In genomic region chr15:99735631-99736030, GRCm38 (mm10) we compare ENCODE assay signal across 10 mouse cellular contexts. TPM values are rescaled to one million over a fixed set of nuclear protein-coding genes. Genes with fewer than 3 reads are reported as not detected.
DNase-seq lines count a peak whose midpoint lies in the region; ATAC-seq and TF ChIP-seq lines count a peak whose summit lies in the region.
"Had no signal": no experiment of that assay in that cellular context is flagged by ENCODE, and none has a peak within 500 bp of the region (broad histone marks: within the 10 kb centered on the region; RNA-seq: fewer than 3 reads in every experiment).

No protein-coding gene starts in this region.

- H3K27ac ChIP-seq in midbrain, postnatal 0 days (ENCODE audit: low read depth, low read length): no peak overlapping the region
- H3K27ac ChIP-seq: liver, embryonic 13.5 days had no signal

- no peak overlapping the region for H3K9ac ChIP-seq in midbrain, postnatal 0 days (replicated peaks; ENCODE audit: low read length, poor library complexity, severe bottlenecking)
- H3K9ac ChIP-seq: liver, embryonic 13.5 days had no signal

- H3K36me3 ChIP-seq in midbrain, postnatal 0 days (ENCODE audit: insufficient read depth, low read length): peaks cover 44% of the 10 kb centered on the region

- no peak overlapping the region for H3K4me2 ChIP-seq in midbrain, postnatal 0 days (ENCODE audit: low read depth, low read length, poor library complexity, severe bottlenecking)
- H3K4me2 ChIP-seq: liver, embryonic 13.5 days had no signal

- ATAC-seq in inflammation-experienced regulatory T-cells, adult 6 months: no peak
- ATAC-seq in midbrain, postnatal 0 days (ENCODE audit: low FRiP score): no peak

- H3K27me3 ChIP-seq in midbrain, postnatal 0 days (ENCODE audit: insufficient read depth, low read length): no peaks in the 10 kb centered on the region
- H3K27me3 ChIP-seq: liver, embryonic 13.5 days had no signal

- H3K4me3 ChIP-seq in midbrain, postnatal 0 days (ENCODE audit: low read depth, low read length): no peak overlapping the region
- H3K4me3 ChIP-seq: erythroblast, embryonic 14.5 days; liver, embryonic 13.5 days had no signal

- 93% methylated on average over 2 of the region's 2 CpGs for WGBS in midbrain, postnatal 0 days

- no peak for TF ChIP-seq CTCF in midbrain, postnatal 0 days (IDR thresholded peaks at IDR 0.05)

- H3K9me3 ChIP-seq in midbrain, postnatal 0 days (ENCODE audit: low read length): no peaks in the 10 kb centered on the region
- H3K9me3 ChIP-seq: liver, embryonic 13.5 days had no signal

- no peaks in the 10 kb centered on the region for H3K4me1 ChIP-seq in midbrain, postnatal 0 days (ENCODE audit: insufficient read depth, low read length)
- H3K4me1 ChIP-seq: liver, embryonic 13.5 days had no signal

- intact Hi-C loops in left cerebral cortex, postnatal 25 days (cut with DNase I): no loop called here

- peak; percentile 100 for DNase-seq in adrenal gland, postnatal 25 days
- DNase-seq in cerebellum, postnatal 25 days: peak; percentile 95 to 100
- DNase-seq in kidney, adult 9 months: peak; percentile 100
- peak; percentile 100 for DNase-seq in left cerebral cortex, postnatal 25 days (ENCODE audit: low spot score in 2 of 2)
- DNase-seq in spleen, postnatal 36 days (ENCODE audit: low spot score in 2 of 2): peak; percentile 100
- no peak for DNase-seq in midbrain, postnatal 0 days (ENCODE audit: low spot score)
- no peak for DNase-seq in embryo, embryonic 10.5 days (ENCODE audit: low spot score)
- DNase-seq: liver, embryonic 13.5 days had no signal

RNA-seq across cellular contexts. Expression of gene Cox14, which starts 10.2 kb away (rescaled TPM):
- total RNA-seq in adrenal gland, postnatal 25 days (2021): 217 and 256 TPM in 2 replicates
- 100 to 1,000 TPM; 126 to 128 TPM for total RNA-seq in left cerebral cortex, postnatal 25 days (2021)
- 100 to 1,000 TPM; 133 to 168 (median 166) TPM for polyA plus RNA-seq in inflammation-experienced regulatory T-cells, adult 6 months (2017; shearing (Covaris generic))
- total RNA-seq in midbrain, postnatal 0 days (2014; rRNA removed): 60.9 and 67.2 TPM in 2 replicates
- polyA plus RNA-seq in midbrain, postnatal 0 days (2015; fragmentation: Nextera tagmentation; extraction: Ambion mirVana): 165 and 180 TPM in 2 replicates

RNA-seq across cellular contexts. Expression of gene Gpd1, which starts 18.3 kb away (rescaled TPM):
- total RNA-seq in adrenal gland, postnatal 25 days (2021): 639 and 861 TPM in 2 replicates
- total RNA-seq in left cerebral cortex, postnatal 25 days (2021): 10 to 100 TPM; 86.4 to 88.3 TPM
- polyA plus RNA-seq in inflammation-experienced regulatory T-cells, adult 6 months (2017; shearing (Covaris generic)): under 1 TPM in 2 of 3 experiments, not detected in 1; 0.24 to 0.39 TPM
- 2.8 and 3.3 TPM in 2 replicates for total RNA-seq in midbrain, postnatal 0 days (2014; rRNA removed)
- polyA plus RNA-seq in midbrain, postnatal 0 days (2015; fragmentation: Nextera tagmentation; extraction: Ambion mirVana): 1.1 and 1.2 TPM in 2 replicates

RNA-seq across cellular contexts. Expression of gene Gm17349, which starts 30.3 kb away (rescaled TPM):
- total RNA-seq in adrenal gland, postnatal 25 days (2021): 30.4 and 43.7 TPM in 2 replicates
- 1 to 10 TPM; 7.1 to 7.6 TPM for total RNA-seq in left cerebral cortex, postnatal 25 days (2021)
- not detected for polyA plus RNA-seq in inflammation-experienced regulatory T-cells, adult 6 months (2017; shearing (Covaris generic))
- total RNA-seq in midbrain, postnatal 0 days (2014; rRNA removed): not detected in 2 replicates
- not detected in 2 replicates for polyA plus RNA-seq in midbrain, postnatal 0 days (2015; fragmentation: Nextera tagmentation; extraction: Ambion mirVana)
- polyA plus RNA-seq: liver, embryonic 13.5 days had no signal

RNA-seq across cellular contexts. Expression of gene Smarcd1, which starts 33.7 kb away (rescaled TPM):
- 51.9 and 63.6 TPM in 2 replicates for total RNA-seq in adrenal gland, postnatal 25 days (2021)
- 100 to 1,000 TPM; 159 to 164 TPM for total RNA-seq in left cerebral cortex, postnatal 25 days (2021)
- 10 to 100 TPM in 2 of 3 experiments, 1 to 10 TPM in 1; 8.4 to 15.5 (median 10.5) TPM for polyA plus RNA-seq in inflammation-experienced regulatory T-cells, adult 6 months (2017; shearing (Covaris generic))
- 83.0 and 93.0 TPM in 2 replicates for total RNA-seq in midbrain, postnatal 0 days (2014; rRNA removed)
- polyA plus RNA-seq in midbrain, postnatal 0 days (2015; fragmentation: Nextera tagmentation; extraction: Ambion mirVana): 77.7 and 92.2 TPM in 2 replicates

RNA-seq across cellular contexts. Expression of gene Cers5, which starts 37.1 kb away (rescaled TPM):
- 47.5 and 61.7 TPM in 2 replicates for total RNA-seq in adrenal gland, postnatal 25 days (2021)
- 10 to 100 TPM; 38.8 to 39.6 TPM for total RNA-seq in left cerebral cortex, postnatal 25 days (2021)
- polyA plus RNA-seq in inflammation-experienced regulatory T-cells, adult 6 months (2017; shearing (Covaris generic)): 10 to 100 TPM; 49.5 to 66.7 (median 56.5) TPM
- 93.5 and 94.2 TPM in 2 replicates for total RNA-seq in midbrain, postnatal 0 days (2014; rRNA removed)
- 75.8 and 76.8 TPM in 2 replicates for polyA plus RNA-seq in midbrain, postnatal 0 days (2015; fragmentation: Nextera tagmentation; extraction: Ambion mirVana)

Comparison
In these comparisons a context has a peak if more than half of its experiments do, and no peak if none do; other contexts are left out.
1. DNase-seq: peak in adrenal gland, postnatal 25 days (single experiment), cerebellum, postnatal 25 days (2 of 2), kidney, adult 9 months (single experiment), left cerebral cortex, postnatal 25 days (2 of 2) and spleen, postnatal 36 days (2 of 2); none in midbrain, postnatal 0 days (single experiment) and embryo, embryonic 10.5 days (single experiment).
2. RNA of gene Gpd1, which starts 18.3 kb away (total RNA-seq): 639 to 861 TPM in adrenal gland, postnatal 25 days and 86.4 to 88.3 TPM in left cerebral cortex, postnatal 25 days; 2.8 to 3.3 TPM in midbrain, postnatal 0 days; every median in the first group is over 10 times any median in the second.